Mouse (Mus musculus) gastrocnemius, postnatal 25 days (tissue): ENCODE measurements around the gene Zbtb7b. TPM values are rescaled to one million over a fixed set of nuclear protein-coding genes. Genes with fewer than 3 reads are reported as not detected.

Experiments used
- DNase-seq: peaks from one replicate; pipeline ENCODE4 v3.0.0; 2022
- total RNA-seq, 2 experiments: library from RNA; stranded (reverse); gene quantifications; 1 replicate in 1 of 2; 2 replicates in 1 of 2; pipeline ENCODE4 v1.2.3; 2021

Zbtb7b gene
- total RNA-seq, 2 experiments from 2014 or later = 23.0 to 23.7 TPM

- DNase-seq = no peak
Measured at GRCm38 (mm10) chr3:89337062-89337720, 57.4 kb downstream of the Zbtb7b start.

DNA sequence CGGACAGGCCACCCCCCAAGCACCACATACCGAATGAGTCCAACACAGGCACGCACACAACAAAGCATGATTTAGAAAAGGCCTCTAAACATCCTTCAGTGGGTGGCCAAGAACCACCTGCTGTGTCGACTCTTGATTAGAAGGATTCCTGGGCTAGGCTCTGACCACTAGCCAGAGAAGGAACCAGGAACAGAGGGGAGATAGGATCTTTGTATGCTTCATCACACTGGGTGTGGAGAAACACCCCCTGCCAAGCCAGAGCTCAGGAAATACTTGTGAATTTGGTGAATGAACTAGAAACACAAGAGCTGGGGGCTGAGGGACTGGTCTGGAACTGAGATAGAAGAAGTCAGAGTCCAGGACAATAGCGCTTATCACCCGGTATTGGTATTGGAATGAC, 58.0 kb downstream of the Zbtb7b start:
- no peak for DNase-seq

- no peak for DNase-seq
Measured at GRCm38 (mm10) chr3:89333053-89333452, 61.5 kb downstream of the Zbtb7b start.

GRCm38 (mm10) chr3:89332476-89332875, 62.1 kb downstream of the Zbtb7b start:
- no peak for DNase-seq

- DNase-seq = no peak
Measured at GRCm38 (mm10) chr3:89332013-89332412, 62.6 kb downstream of the Zbtb7b start.

- DNase-seq = no peak
Measured at GRCm38 (mm10) chr3:89331561-89331960, 63.0 kb downstream of the Zbtb7b start.

- DNase-seq = no peak
Measured at GRCm38 (mm10) chr3:89330948-89331347, 63.6 kb downstream of the Zbtb7b start.

- DNase-seq = no peak
Measured at GRCm38 (mm10) chr3:89330346-89330745, 64.2 kb downstream of the Zbtb7b start.

GRCm38 (mm10) chr3:89328623-89329022, 66.0 kb downstream of the Zbtb7b start:
- DNase-seq = no peak

Other genes with a start within 250 kb of the Zbtb7b start
- gene Hcn3, start 234.6 kb downstream of the Zbtb7b start, total RNA-seq = under 1 TPM in 1 of 2 experiments, not detected in 1; 0.43 TPM
- 10 to 100 TPM; 16.0 to 16.3 TPM for gene Clk2, start 230.0 kb downstream of the Zbtb7b start, total RNA-seq
- gene Scamp3, start 217.3 kb downstream of the Zbtb7b start, total RNA-seq = 10 to 100 TPM; 33.2 to 38.2 TPM
- gene Fam189b, start 211.6 kb downstream of the Zbtb7b start, total RNA-seq = 10 to 100 TPM; 13.4 to 16.4 TPM
- gene Gba, start 191.8 kb downstream of the Zbtb7b start, total RNA-seq = 10 to 100 TPM; 14.6 to 23.6 TPM
- 10 to 100 TPM; 11.0 to 11.8 TPM for gene Thbs3, start 179.6 kb downstream of the Zbtb7b start, total RNA-seq
- gene Mtx1, start 167.7 kb downstream of the Zbtb7b start, total RNA-seq = 10 to 100 TPM; 42.2 to 47.6 TPM
- gene Muc1, start 165.7 kb downstream of the Zbtb7b start, total RNA-seq = under 1 TPM; 0.38 to 0.51 TPM
- gene Krtcap2, start 148.8 kb downstream of the Zbtb7b start, total RNA-seq = 10 to 100 TPM; 66.6 to 78.8 TPM
- gene Trim46, start 148.5 kb downstream of the Zbtb7b start, total RNA-seq = under 1 TPM; 0.28 to 0.38 TPM
- gene Dpm3, start 135.4 kb downstream of the Zbtb7b start, total RNA-seq = 10 to 100 TPM; 24.7 to 28.8 TPM
- 10 to 100 TPM in 1 of 2 experiments, 1 to 10 TPM in 1; 8.2 to 11.4 TPM for gene Slc50a1, start 124.2 kb downstream of the Zbtb7b start, total RNA-seq
- gene Efna1, start 113.6 kb downstream of the Zbtb7b start, total RNA-seq = 10 to 100 TPM; 10.2 to 12.8 TPM
- not detected for gene Efna3, start 71.8 kb downstream of the Zbtb7b start, total RNA-seq
- under 1 TPM in 1 of 2 experiments, not detected in 1; 0.38 TPM for gene Efna4, start 56.7 kb downstream of the Zbtb7b start, total RNA-seq
- 10 to 100 TPM; 21.9 to 24.6 TPM for gene Adam15, start 44.8 kb downstream of the Zbtb7b start, total RNA-seq
- not detected for gene Dcst2, start 32.8 kb downstream of the Zbtb7b start, total RNA-seq
- gene Dcst1, start 29.5 kb downstream of the Zbtb7b start, total RNA-seq = not detected
- gene Lenep, start 8.0 kb upstream of the Zbtb7b start, total RNA-seq = 1 to 10 TPM in 1 of 2 experiments, not detected in 1; 1.2 TPM
- gene Flad1, start 17.1 kb upstream of the Zbtb7b start, total RNA-seq = 10 to 100 TPM; 43.3 to 44.5 TPM
- 1 to 10 TPM; 3.1 to 3.4 TPM for gene Cks1b, start 23.6 kb upstream of the Zbtb7b start, total RNA-seq
- gene Shc1, start 23.7 kb upstream of the Zbtb7b start, total RNA-seq = 10 to 100 TPM; 21.1 to 23.8 TPM
- 10 to 100 TPM in 1 of 2 experiments, 1 to 10 TPM in 1; 9.2 to 11.1 TPM for gene Pygo2, start 35.4 kb upstream of the Zbtb7b start, total RNA-seq
- 100 to 1,000 TPM; 179 to 196 TPM for gene Pbxip1, start 41.9 kb upstream of the Zbtb7b start, total RNA-seq
- gene Pmvk, start 59.8 kb upstream of the Zbtb7b start, total RNA-seq = 1 to 10 TPM; 5.3 to 7.4 TPM
- 1 to 10 TPM; 2.5 to 5.8 TPM for gene Kcnn3, start 125.4 kb upstream of the Zbtb7b start, total RNA-seq